Mouse (Mus musculus): ENCODE measurements around the gene Ctbp1. TPM values are rescaled to one million over a fixed set of nuclear protein-coding genes. Genes with fewer than 3 reads are reported as not detected.

Ctbp1 gene
- polyA plus RNA-seq, 1 experiment from 2014 or later: 221 TPM

DNA sequence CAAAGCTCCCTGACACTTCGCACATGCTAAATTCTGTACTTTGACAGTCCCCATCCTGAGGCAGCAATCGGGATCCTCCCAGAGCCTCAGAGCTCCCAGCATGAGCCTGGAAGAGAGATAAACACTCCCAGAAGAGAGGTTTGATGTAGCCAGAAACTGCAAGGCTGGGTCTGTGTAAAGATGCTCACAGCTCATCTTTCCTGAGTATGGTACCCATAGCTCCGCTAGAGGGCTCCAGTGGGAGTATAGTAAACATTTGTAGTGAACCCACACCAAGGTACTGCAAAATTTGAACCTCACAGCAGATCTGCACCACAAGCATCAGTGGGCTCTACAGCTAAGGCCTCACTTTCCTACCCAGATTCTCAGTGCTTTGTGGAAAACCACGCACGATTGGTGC lies 4.2 kb upstream of the Ctbp1 start:
- Histone ChIP-seq H3K4me1 (ENCODE audit: control insufficient read depth, insufficient read depth, low read length) (no peaks in the 10 kb centered on the region), H3K27ac (ENCODE audit: low read length) (no peak overlapping the region), H3K9me3 (replicated peaks; ENCODE audit: control insufficient read depth, low read length) (no peaks in the 10 kb centered on the region), H3K4me2 (ENCODE audit: low read depth, low read length) (no peak overlapping the region), H3K4me3 (replicated peaks; ENCODE audit: low read length) (no peak overlapping the region), H3K27me3 (ENCODE audit: control insufficient read depth, insufficient read depth, low read length) (no peaks in the 10 kb centered on the region), H3K9ac (ENCODE audit: low read length) (no peak overlapping the region), H3K36me3 (ENCODE audit: control insufficient read depth, insufficient read depth, low read length) (no peaks in the 10 kb centered on the region)
- no peak for ATAC-seq (ENCODE audit: insufficient read depth, low FRiP score)
- 52% methylated on average over 5 of the region's 5 CpGs for WGBS

DNA sequence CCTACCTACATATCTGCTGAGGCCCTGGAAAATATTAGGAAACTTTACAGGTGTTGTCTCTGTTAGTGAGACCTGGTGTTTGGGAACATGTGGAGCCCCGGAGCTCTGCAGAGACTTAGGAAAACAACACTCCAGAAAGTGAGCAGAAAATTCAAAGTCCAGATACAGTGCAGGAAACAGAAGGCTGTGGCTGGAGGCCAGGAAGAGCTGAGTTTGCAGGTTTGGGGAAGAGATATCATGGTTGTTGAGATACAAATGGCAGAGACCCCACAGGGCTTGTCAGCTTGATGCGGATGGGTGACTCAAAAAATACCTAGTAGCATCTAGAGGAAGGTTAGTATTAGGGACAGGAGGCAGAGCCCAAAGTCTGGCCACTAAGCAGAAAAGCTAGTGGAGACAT lies 2.5 kb upstream of the Ctbp1 start:
- WGBS: 64% methylated on average over 2 of the region's 2 CpGs
- Histone ChIP-seq H3K9me3 (replicated peaks; ENCODE audit: control insufficient read depth, low read length) (no peaks in the 10 kb centered on the region), H3K9ac (ENCODE audit: low read length) (no peak overlapping the region), H3K4me1 (ENCODE audit: control insufficient read depth, insufficient read depth, low read length) (peaks cover 16% of the 10 kb centered on the region), H3K36me3 (ENCODE audit: control insufficient read depth, insufficient read depth, low read length) (0 out of 2 replicates have a peak, but pooled peaks cover 4% of the 10 kb centered on the region), H3K4me3 (replicated peaks; ENCODE audit: low read length) (no peak overlapping the region), H3K27me3 (ENCODE audit: control insufficient read depth, insufficient read depth, low read length) (no peaks in the 10 kb centered on the region), H3K4me2 (ENCODE audit: low read depth, low read length) (no peak overlapping the region), H3K27ac (ENCODE audit: low read length) (no peak overlapping the region)
- no peak for ATAC-seq (ENCODE audit: insufficient read depth, low FRiP score)

DNA sequence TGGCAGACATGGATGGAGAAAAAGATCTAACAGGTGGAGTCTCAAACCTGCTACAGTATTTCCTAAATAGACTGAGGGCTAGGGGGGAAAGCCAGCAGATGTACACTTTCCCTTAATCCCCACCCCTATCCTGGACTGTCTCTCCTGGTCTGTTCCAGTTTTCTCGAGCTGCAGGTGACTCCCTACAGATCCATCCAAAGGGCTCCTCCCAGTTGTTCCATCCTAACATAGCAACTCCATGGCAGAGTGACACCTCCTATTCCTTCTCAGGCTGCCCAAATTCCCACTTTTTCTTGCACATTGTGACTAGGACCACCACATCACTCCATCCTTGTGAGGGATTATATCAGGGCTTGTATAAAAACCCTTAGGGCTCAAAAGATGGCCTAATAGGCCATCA lies 960 bp upstream of the Ctbp1 start:
- ATAC-seq (ENCODE audit: insufficient read depth, low FRiP score): no peak

DNA sequence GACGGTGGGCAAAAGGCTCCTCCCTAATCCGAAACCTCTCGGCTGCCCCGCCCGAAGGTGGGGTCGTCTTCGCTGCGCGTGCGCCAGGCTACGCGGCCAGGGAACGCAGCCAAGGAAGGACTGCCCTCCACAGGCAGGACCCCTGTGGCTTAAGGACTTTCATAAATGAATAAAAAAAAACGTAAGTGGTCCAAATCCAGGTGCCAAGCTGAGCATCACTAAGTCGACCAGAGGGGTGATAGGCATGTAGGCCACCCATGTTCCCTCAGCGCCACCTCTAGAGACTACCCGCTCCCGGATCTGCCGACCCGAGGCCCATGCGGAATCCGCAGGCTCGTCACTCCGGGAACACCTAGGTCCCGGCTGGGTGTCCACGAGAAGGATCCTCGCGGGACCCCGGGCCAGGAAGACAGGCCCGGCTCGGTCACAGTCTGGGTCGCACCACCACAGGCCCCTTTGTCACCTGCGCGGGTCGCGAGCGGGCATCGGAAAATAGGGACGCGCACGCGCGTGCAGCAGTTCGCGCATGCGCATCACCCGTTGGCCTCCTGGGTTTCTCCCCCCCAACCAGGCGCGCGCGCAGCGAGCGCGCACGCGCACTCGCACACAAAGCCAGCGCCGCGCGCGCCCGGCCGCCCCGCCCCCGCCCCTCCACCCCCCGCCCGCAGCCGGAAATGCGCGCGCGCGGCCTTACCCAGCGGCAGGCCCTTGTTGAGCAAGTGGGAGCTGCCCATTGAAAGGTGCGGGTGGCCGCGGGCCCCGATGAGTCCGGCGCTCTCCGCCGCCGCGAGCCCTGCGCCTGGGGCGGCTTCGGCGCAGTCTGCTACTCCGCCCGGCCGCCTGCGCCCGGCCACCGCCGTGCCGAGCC lies 475 bp downstream of the Ctbp1 start:
- Histone ChIP-seq H3K4me3 (replicated peaks; ENCODE audit: low read length) (peak overlapping the region; percentile 81), H3K36me3 (ENCODE audit: control insufficient read depth, insufficient read depth, low read length) (peaks cover 4% of the 10 kb centered on the region; the same call in 1 of the 2 replicates), H3K27me3 (ENCODE audit: control insufficient read depth, insufficient read depth, low read length) (no peaks in the 10 kb centered on the region), H3K27ac (ENCODE audit: low read length) (peak overlapping the region; percentile 96), H3K4me1 (ENCODE audit: control insufficient read depth, insufficient read depth, low read length) (peaks cover 28% of the 10 kb centered on the region), H3K4me2 (ENCODE audit: low read depth, low read length) (peak overlapping the region; percentile 85), H3K9ac (ENCODE audit: low read length) (peak overlapping the region; percentile 96), H3K9me3 (replicated peaks; ENCODE audit: control insufficient read depth, low read length) (no peaks in the 10 kb centered on the region)
- ATAC-seq (ENCODE audit: insufficient read depth, low FRiP score): peak; percentile 59
- under 1% methylated on average over 85 of the region's 97 CpGs for WGBS

More for the DNA sequence above, 960 bp upstream of the Ctbp1 start:
- no peak overlapping the region for H3K27ac ChIP-seq (ENCODE audit: low read length)
- H3K9ac ChIP-seq (ENCODE audit: low read length): no peak overlapping the region
- H3K27me3 ChIP-seq (ENCODE audit: control insufficient read depth, insufficient read depth, low read length): no peaks in the 10 kb centered on the region
- H3K36me3 ChIP-seq (ENCODE audit: control insufficient read depth, insufficient read depth, low read length): 0 out of 2 replicates have a peak, but pooled peaks cover 4% of the 10 kb centered on the region
- peak overlapping the region; percentile 64; the same call in 1 of the 2 replicates for H3K4me2 ChIP-seq (ENCODE audit: low read depth, low read length)
- H3K4me1 ChIP-seq (ENCODE audit: control insufficient read depth, insufficient read depth, low read length): peaks cover 27% of the 10 kb centered on the region
- H3K9me3 ChIP-seq (replicated peaks; ENCODE audit: control insufficient read depth, low read length): no peaks in the 10 kb centered on the region
- peak overlapping the region; percentile 81; the same call in 1 of the 2 replicates for H3K4me3 ChIP-seq (replicated peaks; ENCODE audit: low read length)
- WGBS: 23% methylated on average over 1 of the region's 1 CpGs

DNA sequence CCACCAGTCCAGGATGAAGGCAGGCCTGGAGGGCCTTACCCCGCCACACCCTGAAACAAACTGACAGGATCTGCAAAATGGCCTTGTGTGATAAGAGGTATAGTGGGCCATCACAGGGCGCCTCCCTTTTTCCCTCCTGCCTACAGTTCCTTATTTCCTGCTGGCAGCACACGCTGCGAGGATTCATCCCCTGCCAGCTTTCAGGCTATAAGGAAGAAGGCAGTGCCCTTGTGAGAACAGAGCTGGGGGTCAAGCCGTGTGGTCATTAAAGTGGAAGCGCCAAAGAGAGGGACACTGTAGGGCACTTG lies 1.1 kb downstream of the Ctbp1 start:
- Histone ChIP-seq H3K27ac (ENCODE audit: low read length) (peak overlapping the region; percentile 85), H3K4me2 (ENCODE audit: low read depth, low read length) (peak overlapping the region; percentile 85), H3K9ac (ENCODE audit: low read length) (peak overlapping the region; percentile 96), H3K4me3 (replicated peaks; ENCODE audit: low read length) (peak overlapping the region; percentile 81), H3K36me3 (ENCODE audit: control insufficient read depth, insufficient read depth, low read length) (peaks cover 5% of the 10 kb centered on the region; the same call in 1 of the 2 replicates), H3K9me3 (replicated peaks; ENCODE audit: control insufficient read depth, low read length) (no peaks in the 10 kb centered on the region), H3K4me1 (ENCODE audit: control insufficient read depth, insufficient read depth, low read length) (peaks cover 28% of the 10 kb centered on the region), H3K27me3 (ENCODE audit: control insufficient read depth, insufficient read depth, low read length) (no peaks in the 10 kb centered on the region)
- ATAC-seq (ENCODE audit: insufficient read depth, low FRiP score): no peak
- WGBS: 5% methylated on average over 6 of the region's 6 CpGs

DNA sequence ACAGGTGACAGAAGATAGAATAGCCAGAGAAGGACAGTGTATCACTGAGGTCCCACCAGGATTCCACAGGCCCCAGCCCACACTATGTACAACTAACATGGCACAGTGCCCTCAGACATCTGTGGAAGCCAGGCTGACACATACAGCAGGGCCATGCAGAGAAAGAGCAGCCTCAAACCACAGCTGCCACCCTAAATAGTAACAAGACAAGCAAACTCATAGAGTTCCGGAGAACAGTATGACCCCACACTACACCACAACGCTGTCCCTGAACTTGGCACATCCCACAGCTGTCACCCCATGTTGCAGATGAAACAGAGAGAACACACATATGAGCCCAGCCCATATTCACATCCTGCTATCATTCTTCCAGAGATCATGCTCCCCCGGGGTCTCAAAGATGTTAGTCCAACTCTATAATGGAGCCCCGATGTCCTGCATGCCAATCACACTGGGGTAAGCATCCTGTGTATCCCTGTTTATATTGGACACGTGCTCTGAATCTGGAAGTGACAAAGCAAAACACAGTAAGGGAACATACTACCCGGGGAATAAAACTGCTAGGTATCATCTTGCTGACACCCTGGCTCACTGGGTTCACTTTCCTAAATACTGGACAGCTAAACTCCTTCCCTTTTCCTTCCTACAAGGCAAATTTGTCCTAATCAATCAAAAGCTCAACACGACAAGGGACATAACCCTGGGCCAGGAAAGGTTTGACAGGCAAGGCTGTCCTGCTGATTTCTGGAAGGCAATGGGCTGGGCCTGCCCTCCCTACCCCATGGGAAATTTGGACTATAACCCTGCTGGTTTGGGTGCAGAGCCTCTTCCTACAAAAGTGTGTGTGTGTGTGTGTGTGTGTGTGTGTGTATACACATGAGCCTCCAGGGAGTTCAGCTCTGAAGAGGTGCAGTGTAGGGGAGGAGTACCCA lies 1.7 kb downstream of the Ctbp1 start:
- 68% methylated on average over 7 of the region's 7 CpGs for WGBS
- Histone ChIP-seq H3K9ac (ENCODE audit: low read length) (peak overlapping the region; percentile 96), H3K4me3 (replicated peaks; ENCODE audit: low read length) (peak overlapping the region; percentile 81), H3K4me1 (ENCODE audit: control insufficient read depth, insufficient read depth, low read length) (peaks cover 28% of the 10 kb centered on the region), H3K27me3 (ENCODE audit: control insufficient read depth, insufficient read depth, low read length) (no peaks in the 10 kb centered on the region), H3K4me2 (ENCODE audit: low read depth, low read length) (peak overlapping the region; percentile 85), H3K9me3 (replicated peaks; ENCODE audit: control insufficient read depth, low read length) (no peaks in the 10 kb centered on the region), H3K36me3 (ENCODE audit: control insufficient read depth, insufficient read depth, low read length) (peaks cover 10% of the 10 kb centered on the region; the same call in 1 of the 2 replicates), H3K27ac (ENCODE audit: low read length) (peak overlapping the region; percentile 85)
- no peak for ATAC-seq (ENCODE audit: insufficient read depth, low FRiP score)

DNA sequence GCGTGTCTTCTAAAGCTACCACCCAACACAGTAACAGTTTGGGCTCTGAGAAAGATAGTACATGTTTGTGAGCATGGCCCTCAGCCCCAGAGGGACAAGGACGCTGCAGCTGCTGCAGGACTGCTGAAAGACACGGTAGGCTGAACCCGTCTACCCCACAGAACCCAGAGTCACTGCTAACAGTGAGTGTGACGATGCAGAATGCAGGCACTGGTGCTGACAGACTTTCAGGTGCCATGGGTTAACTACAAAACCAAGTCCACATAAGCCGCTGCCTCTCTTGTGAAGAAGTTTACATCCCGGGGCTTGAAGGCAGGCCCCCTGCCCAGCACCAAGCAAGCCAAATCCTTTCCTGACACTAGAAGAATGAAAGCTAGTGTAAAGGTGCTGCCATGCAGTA lies 2.6 kb downstream of the Ctbp1 start:
- H3K4me3 ChIP-seq (replicated peaks; ENCODE audit: low read length): no peak overlapping the region
- H3K9me3 ChIP-seq (replicated peaks; ENCODE audit: control insufficient read depth, low read length): no peaks in the 10 kb centered on the region
- no peak overlapping the region for H3K4me2 ChIP-seq (ENCODE audit: low read depth, low read length)
- peaks cover 13% of the 10 kb centered on the region; the same call in 1 of the 2 replicates for H3K36me3 ChIP-seq (ENCODE audit: control insufficient read depth, insufficient read depth, low read length)
- H3K27ac ChIP-seq (ENCODE audit: low read length): no peak overlapping the region
- H3K4me1 ChIP-seq (ENCODE audit: control insufficient read depth, insufficient read depth, low read length): peaks cover 28% of the 10 kb centered on the region
- WGBS: 85% methylated on average over 7 of the region's 7 CpGs
- peak overlapping the region; percentile 44; the same call in 1 of the 2 replicates for H3K9ac ChIP-seq (ENCODE audit: low read length)
- ATAC-seq (ENCODE audit: insufficient read depth, low FRiP score): no peak
- H3K27me3 ChIP-seq (ENCODE audit: control insufficient read depth, insufficient read depth, low read length): no peaks in the 10 kb centered on the region

DNA sequence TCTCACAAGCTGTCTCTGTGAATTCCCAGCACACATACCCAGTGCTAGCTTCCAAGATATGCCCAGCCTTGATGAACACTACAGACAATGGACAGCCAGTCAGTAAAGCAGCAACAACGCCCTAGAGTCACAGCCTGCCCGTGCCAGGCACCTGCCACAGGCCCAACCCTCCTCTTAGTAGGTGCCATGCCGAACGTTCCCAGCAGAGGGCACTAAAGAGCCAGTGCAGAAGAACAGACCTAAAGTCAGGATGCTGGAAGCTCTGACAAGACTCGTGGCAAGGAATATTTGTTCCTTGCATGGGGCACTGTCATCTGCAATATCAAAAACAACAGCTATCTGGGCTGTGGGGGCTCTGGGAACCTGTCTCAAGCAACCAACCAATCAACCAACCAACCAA lies 4.2 kb downstream of the Ctbp1 start:
- no peak overlapping the region for H3K4me2 ChIP-seq (ENCODE audit: low read depth, low read length)
- H3K27me3 ChIP-seq (ENCODE audit: control insufficient read depth, insufficient read depth, low read length): no peaks in the 10 kb centered on the region
- H3K4me3 ChIP-seq (replicated peaks; ENCODE audit: low read length): no peak overlapping the region
- WGBS: 19% methylated on average over 5 of the region's 5 CpGs
- ATAC-seq (ENCODE audit: insufficient read depth, low FRiP score): no peak
- no peak overlapping the region for H3K27ac ChIP-seq (ENCODE audit: low read length)
- peaks cover 28% of the 10 kb centered on the region for H3K4me1 ChIP-seq (ENCODE audit: control insufficient read depth, insufficient read depth, low read length)
- no peak overlapping the region for H3K9ac ChIP-seq (ENCODE audit: low read length)
- H3K36me3 ChIP-seq (ENCODE audit: control insufficient read depth, insufficient read depth, low read length): peaks cover 29% of the 10 kb centered on the region
- H3K9me3 ChIP-seq (replicated peaks; ENCODE audit: control insufficient read depth, low read length): no peaks in the 10 kb centered on the region

DNA sequence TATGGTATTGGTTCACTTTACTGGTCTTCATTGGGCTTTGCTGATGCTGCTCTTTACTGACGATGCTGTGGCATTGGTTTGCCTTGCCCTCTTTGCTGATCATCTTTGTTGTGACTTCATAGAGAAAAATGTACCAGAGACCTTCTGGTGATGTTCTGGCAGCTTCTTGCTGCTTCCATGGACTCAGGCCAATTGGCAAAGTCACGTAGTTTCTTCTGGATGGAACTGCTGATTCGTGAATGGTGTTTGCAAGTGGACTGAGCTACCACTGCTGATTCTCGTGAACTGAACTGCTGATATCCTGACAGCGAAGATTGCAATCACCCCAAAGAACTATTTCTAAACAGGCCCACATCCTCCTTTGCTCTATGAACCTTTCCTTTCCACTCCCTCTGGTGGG lies 20.4 kb downstream of the Ctbp1 start:
- Histone ChIP-seq H3K9ac (ENCODE audit: low read length) (no peak overlapping the region), H3K4me3 (replicated peaks; ENCODE audit: low read length) (no peak overlapping the region), H3K4me1 (ENCODE audit: control insufficient read depth, insufficient read depth, low read length) (no peaks in the 10 kb centered on the region), H3K27ac (ENCODE audit: low read length) (no peak overlapping the region), H3K36me3 (ENCODE audit: control insufficient read depth, insufficient read depth, low read length) (peaks cover 76% of the 10 kb centered on the region), H3K9me3 (replicated peaks; ENCODE audit: control insufficient read depth, low read length) (no peaks in the 10 kb centered on the region), H3K4me2 (ENCODE audit: low read depth, low read length) (no peak overlapping the region), H3K27me3 (ENCODE audit: control insufficient read depth, insufficient read depth, low read length) (no peaks in the 10 kb centered on the region)
- WGBS: 78% methylated on average over 5 of the region's 5 CpGs
- ATAC-seq (ENCODE audit: insufficient read depth, low FRiP score): no peak

All from stomach, embryonic 16.5 days (tissue).